Mouse (Mus musculus): Measurements from ENCODE around the gene Tradd.

Gene Tradd

DNA sequence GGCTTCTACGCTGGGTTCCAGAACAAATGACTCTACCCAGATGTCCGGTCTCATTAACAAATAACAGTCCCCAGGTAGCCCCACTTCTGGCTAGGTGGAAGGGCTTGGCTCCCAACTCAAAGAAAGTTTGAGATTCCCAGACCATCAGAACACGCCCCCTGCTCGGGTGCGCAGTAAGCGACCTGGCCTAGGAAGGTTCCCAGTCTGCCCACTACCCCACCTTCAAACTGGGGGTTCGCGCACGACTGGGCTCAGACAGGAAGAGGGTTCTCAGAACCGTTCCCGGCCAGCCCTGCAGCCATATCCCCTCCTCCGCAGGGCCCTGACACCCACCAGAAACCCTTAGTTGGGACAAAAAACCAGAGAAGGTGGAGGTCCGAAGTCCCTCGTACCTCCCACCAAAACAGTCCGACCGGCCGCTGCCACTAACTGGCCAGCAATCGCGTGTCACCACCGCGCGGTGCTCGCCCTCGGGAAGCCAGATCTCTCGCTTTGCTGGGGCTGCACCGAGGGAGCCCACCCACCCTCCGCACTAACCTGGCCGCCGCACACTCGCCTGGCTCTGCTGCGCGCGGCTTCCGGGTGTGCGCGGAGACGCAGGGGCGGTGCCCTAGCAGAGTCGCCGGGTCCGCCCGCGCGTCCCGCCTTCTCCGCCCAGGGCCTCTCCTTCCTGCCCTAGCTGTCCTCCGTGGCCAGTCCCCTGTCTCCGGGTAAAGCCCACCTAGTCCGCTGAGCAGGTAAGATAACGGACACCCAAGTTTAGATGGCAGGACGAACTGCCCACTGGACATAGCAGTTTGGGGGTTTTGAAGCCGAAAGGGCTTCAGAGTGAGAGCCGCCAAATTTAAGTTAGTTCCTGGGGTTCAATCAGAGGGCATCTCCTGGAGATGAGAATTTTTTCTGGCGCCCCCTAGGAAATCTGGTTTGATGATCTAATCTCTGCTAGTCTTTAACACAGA lies at the start of gene Tradd, which contains the start of gene Fbxl8:
Gene Tradd, minus strand, starts transcription at position 586 of the 959 bp plus-strand sequence.
Gene Fbxl8, plus strand, starts transcription at position 625 of the 959 bp plus-strand sequence.
- peak; percentile 82 for DNase-seq (ENCODE audit: low read depth)

DNA sequence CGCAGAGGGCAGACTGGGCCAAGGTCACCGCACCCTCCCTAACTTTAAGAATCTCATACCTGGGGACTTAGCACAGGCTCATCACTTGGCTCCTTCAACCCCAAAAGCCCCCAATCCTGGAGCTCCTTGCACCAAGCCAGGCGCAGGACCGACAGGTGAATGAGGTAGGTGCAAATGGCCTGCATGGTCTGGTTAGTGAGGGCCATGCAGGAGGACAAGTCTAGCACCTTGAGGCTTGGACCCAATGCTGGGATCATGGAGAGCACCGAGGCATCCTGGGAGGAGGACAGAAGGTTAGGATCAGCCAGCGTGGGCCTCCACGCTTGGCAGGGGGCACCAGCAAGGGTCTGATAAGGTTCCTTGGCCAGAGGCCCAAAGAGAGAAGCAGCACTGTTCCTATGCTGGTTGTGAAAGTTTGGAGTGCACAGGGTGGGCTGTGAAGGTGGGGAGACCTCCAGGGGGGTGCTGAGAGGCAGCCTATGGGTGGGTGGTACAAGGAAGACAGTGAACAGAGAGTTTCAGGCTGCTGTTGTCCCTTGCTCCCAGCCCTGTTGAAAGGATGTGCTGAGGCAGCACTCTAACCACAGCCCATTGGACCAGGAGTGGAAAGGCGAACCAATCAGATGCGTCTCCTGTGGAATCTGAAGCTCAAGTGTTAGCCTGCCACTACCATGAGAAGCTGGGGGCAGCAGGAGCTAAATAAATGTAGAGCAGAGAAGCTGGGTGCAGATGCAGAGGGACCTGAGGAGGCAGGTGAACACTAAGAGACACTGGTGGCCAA lies 49.4 kb upstream of the Tradd start:
- no peak for DNase-seq (ENCODE audit: low read depth)

DNA sequence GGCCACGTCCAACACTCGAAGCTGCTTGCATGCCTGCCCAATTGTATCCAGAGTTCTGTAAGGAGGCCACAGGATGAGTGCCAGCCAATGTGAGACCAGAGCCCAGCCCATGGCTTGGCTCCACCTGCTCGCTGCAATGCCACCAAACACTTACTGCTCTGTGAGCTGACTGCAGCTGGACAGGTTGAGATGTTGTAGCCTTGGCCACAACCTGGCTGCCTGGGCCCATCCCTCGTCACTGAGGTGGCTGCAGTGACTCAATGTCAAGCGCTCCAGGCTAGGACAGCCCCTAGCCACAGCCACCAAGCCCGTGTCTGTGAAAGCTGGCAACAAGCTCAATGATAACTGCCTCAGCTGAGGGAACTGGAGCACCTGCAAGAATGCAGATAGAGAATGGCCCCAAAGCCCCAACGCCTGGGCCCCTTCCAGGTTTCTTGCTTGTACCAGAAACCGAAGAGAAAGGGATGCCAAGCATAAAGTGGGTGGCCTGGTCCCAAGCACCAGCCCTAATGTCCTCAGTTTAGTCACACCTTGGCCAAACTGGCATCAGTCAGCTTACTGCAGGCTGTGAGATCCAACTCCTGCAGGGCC lies 48.6 kb upstream of the Tradd start:
- no peak for DNase-seq (ENCODE audit: low read depth)

DNA sequence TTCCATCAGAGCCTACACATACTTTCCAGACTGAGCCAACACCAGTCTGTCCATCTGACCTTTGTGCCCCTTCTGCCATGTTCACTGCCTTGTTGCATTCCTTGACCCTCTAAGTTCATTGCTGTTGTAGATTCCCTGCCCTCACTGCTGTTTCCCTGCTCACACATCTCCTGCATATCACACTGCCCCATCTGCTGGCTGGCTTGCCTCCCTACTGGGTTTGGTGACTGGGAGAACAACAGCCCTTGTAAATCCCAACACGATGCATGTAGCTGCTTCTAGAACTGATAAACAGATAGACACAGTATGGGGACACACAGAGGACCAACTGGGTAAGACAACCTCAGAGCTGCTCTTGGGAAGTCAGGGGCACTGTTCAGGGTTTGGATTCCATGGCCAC lies 47.3 kb upstream of the Tradd start:
- no peak for DNase-seq (ENCODE audit: low read depth)

DNA sequence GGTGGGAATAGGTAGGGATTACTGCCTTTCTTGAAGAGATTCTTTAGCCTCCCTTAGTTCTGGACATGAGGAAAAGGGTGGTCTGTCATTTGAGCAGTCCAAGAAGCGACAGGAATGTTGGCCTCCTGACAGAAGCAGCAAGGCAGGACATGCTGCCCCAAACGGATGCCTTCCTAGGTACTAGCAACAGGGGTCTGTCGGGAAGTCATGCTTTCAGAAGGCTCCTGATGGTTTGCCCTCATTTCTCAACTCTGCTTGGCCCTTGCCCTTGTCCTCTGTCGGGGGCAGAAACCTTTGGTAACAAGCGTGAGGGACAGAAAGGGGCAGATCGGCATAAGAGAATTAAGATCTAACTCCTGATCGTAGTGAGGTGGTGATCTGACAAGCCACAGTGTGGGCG lies 45.7 kb upstream of the Tradd start:
- no peak for DNase-seq (ENCODE audit: low read depth)

DNA sequence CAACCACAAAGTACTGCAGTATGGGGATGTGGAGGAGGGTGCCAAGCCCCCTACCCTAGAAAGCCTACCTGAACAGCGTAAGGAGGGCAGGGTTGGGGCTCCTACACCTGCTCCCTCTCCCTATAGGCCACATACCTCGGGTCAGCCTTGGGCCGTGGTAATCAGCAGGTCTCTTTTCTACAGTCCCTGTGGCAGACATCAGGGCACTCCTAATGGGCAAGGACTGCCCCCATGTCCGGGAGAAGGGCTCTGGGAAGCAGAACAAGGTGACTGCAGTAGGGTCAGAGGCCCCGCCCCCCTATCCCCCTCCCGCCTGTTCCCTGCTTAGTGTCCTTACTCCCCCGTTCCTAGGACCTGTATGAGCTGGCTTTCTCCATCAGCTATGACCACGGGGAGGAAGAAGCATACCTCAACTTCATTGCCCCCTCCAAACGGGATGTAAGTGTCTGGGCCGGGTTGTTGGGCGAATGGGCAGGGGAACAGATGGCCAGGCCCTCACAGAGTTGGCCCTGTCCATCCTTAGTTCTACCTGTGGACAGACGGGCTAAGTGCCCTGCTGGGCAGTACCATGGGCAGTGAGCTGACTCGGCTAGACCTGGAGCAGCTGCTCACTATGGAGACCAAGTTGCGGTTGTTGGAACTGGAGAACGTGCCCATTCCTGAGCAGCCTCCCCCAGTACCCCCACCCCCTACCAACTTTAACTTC lies 44.9 kb upstream of the Tradd start:
- no peak for DNase-seq (ENCODE audit: low read depth)

DNA sequence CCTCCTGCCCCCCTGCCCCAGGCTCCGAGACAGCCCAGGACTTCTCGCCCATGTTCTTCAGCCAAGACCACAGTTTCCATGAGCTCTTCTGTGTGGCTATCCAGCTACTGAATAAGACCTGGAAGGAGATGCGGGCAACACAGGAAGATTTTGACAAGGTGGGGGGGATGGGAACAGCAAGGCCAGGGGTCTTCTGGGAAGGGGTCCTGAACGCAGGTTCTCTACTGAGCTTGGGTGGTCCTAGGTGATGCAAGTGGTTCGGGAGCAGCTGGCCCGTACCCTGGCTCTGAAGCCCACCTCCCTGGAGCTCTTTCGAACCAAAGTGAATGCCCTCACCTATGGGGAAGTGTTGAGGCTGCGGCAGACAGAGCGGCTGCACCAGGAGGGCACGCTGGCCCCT lies 44.0 kb upstream of the Tradd start:
- DNase-seq (ENCODE audit: low read depth) = no peak

DNA sequence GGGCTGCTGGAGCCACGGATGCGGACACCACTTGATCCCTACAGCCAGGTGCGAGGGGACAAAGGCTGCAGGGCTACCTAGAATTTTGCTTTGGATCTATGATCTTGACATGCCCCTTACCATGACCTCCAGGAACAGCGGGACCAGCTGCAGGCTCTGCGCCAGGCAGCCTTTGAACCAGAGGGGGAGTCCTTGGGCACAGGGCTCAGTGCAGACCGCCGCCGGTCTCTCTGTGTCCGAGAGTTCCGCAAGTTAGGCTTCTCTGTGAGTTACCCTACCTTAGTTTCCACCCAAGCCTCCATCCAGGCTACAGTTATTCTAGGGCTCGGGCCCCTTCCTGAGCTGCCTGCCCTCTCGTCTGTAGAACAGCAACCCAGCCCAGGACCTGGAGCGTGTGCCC lies 43.3 kb upstream of the Tradd start:
- DNase-seq (ENCODE audit: low read depth) = no peak

DNA sequence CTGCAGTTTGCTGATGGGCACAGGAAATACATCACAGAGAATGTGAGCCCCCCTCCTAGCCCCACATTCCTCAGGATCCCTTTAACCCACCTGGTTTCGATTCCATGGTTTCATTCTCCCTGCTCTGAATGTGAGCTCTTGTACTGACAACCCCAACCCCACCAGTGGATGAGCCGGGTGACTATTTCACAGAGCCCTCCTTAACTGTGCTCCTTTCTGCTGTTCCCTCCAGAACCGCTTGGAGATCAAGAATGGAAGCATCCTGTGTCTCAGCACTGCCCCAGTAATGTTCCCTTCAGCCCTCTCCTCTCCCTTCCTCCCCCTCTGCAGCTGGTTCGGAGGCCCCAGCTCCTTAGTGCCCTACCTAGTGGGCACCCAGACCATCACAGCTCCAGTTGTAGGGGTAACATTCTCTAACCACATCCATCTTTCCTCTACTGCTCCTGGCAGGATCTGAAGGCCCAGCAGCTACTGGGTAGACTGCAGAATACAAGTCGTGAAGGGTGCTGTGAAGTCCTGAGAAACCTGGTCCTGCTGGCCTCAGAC lies 41.8 kb upstream of the Tradd start:
- no peak for DNase-seq (ENCODE audit: low read depth)

DNA sequence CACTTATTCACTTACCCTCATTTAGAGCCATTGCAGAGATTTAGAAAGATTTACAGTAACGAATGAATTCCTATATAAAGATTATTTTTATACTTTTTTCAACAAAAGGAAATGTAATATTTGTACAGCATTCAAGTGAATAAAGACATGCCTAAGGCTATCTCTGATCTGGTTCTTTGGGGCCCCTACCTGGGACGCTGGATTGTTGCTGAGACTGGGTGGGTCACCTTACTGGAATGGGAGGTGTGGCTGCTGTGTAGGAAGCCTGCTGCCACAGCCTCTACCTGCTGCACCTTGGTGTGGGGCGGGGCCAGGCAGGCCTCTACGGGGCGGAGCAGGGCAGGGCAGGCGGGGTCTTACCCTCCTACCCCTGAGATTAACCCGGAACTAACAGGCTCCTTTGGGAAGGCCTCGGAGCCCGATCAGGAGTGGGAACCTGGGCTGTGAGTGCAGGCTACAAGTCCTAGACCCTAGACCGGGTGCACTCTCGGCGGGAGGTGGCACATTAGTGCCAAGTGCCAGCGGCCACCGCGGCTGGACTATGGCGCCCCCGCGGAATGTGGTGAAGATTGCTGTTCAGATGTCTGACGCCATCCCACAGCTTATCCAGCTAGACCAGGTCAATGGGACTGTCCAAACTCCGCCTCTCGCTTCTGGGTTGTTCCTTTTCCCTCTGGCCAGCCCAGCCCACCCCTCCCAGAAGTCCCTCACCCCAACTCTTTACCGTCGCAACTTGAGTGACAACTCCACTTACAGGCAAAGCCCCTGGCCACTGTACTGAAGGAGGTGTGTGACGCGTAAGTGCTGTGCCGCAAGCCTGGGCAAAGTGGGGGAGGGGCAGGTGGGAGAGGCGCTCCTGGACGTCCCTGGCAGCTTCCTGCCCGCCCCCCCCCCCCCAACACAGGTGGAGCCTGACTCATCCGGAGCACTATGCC lies 41.1 kb upstream of the Tradd start, which contains the start of gene Elmo3:
Gene Elmo3, plus strand, starts transcription at position 391 of the 935 bp plus-strand sequence.
- DNase-seq (ENCODE audit: low read depth) = peak; percentile 36

DNA sequence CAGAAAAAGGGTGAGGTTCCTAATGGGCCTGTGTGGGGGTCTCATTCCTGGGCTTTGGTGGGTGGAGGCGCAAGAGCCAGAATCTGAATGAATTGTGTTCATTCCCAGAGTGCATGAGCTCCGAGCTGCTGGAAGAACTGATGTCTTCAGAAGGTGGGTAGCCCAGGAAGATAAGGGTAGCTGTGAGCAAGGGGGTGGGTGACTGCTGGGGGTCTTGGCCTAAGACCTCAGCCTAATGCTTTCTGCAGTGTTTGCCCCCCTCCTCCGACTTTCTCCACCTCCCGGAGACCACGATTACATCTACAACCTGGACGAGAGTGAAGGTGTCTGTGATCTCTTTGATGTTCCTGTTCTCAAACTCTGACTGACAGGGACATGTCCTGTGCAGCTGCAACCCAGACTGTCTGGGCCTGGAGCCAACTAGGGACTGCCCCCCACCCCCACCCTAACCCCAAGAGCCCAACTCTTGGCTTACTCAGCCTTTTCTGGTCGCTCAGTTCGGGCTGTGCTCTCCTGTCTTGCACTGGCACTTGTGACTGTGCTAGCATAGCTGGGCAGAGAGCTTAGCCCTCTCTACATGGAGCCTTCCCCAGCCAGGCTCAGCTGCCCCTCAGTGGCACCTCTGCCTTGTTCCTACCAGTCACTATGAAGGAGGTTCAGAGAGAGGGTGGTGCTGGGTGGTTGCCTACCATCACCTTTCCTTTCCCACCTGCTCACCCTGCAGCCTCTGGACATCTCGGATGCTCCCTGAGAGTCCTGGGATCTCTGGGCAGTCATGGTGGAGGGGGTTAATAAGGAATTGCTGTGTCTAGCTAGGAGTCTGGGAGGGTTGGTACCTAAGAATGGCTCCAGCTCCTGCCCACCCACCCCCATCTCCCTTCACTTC lies 40.2 kb upstream of the Tradd start:
- peak; percentile 61 for DNase-seq (ENCODE audit: low read depth)

DNA sequence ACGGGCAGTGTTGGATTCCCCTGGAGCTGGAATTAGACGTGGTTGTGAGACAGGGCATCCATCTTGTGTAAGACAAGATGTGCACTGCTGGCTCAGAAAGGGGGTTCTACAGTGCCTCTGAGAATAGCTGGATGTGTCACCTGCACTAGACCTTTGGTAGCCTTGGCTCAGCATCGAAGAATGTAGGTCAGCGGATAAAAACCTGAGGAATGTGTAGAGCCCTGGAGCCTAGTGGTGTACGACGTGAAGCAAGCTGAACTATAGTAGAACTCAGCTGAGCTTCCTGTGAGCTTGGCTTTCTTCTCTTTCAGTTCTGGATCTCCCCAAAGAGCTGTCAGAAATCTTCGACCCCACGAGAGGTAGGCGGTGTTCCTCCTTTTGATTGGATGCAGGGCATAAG lies 39.5 kb upstream of the Tradd start:
- DNase-seq (ENCODE audit: low read depth) = no peak

DNA sequence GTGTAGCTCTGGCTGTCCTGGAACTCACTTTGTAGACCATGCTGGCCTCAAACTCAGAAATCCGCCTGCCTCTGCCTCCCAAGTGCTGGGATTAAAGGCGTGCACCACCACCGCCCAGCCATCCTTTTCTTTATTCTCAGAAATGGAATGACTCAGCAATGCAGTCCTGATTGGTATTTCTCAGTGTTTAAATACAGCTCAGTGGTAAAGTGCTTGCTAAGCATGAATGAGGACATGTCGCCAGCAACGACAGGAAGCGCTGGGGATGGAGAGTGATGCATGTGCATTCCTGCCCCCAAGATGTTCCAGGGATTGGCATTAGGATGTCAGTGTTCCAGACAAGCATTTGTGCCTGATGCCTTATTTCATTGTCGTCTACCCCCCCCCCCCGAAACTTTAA lies 39.0 kb upstream of the Tradd start:
- DNase-seq (ENCODE audit: low read depth) = peak; percentile 33

DNA sequence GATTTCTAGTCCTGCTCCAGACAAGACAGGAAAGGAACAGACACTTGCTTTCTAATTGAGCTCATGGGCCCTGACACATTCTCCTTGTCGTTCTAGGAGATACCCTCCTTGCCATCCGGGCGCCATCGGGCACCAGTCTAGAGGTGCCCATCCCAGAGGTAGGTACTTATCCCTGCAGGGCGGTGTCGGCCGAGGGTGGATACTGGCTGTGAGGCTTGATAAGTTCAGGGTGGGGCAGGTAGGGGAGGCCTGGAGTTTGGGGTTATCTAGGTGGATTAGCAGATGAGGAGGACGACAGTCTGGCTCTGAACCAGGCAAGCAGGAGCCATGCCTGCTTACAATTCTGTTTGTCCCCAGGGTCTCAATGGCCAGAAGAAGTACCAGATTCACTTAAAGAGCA lies 35.6 kb upstream of the Tradd start:
- DNase-seq (ENCODE audit: low read depth) = no peak

DNA sequence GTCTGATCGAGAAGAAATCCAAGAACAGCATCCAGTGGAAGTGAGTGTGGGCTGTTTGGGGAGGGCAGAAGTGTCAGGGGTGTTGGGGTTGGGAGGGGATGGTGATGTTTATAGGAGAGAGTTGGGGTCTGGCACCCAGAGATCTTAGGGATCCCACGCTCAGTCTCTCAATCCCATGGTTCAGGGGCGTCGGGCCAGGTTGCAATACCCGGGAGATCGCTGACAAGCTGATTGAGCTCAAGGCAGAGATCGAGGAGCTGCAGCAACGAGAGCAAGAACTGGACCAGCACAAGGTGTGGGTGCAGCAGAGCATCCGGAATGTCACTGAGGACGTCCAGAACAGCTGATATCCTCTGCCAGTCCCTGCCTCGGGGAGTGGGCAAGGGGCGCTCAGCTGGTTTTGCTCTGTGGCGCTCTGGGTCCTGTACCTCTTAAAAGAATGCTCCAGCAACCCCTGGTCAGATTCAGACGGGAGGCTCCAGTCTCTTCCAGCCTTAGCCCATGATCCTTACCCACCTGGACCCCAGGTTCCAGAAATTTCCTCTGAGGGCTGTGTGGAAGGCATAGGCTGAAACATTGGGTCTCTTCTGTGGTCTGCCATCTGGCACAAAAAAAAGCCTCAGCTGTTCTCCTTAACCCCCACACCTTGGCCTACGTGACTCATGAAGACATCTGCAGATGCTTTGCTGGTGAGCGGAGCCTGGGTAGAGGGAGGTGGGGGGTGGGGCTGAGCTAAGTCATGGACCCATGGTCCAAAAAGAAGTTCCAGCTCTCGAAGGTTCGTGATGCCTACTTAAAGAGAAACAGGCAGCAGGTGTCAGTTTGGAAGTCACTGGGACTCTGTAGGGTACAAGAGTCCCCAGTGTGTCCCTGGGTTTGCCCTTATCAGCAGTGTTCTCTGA lies 34.2 kb upstream of the Tradd start:
- peak; percentile 73 for DNase-seq (ENCODE audit: low read depth)

DNA sequence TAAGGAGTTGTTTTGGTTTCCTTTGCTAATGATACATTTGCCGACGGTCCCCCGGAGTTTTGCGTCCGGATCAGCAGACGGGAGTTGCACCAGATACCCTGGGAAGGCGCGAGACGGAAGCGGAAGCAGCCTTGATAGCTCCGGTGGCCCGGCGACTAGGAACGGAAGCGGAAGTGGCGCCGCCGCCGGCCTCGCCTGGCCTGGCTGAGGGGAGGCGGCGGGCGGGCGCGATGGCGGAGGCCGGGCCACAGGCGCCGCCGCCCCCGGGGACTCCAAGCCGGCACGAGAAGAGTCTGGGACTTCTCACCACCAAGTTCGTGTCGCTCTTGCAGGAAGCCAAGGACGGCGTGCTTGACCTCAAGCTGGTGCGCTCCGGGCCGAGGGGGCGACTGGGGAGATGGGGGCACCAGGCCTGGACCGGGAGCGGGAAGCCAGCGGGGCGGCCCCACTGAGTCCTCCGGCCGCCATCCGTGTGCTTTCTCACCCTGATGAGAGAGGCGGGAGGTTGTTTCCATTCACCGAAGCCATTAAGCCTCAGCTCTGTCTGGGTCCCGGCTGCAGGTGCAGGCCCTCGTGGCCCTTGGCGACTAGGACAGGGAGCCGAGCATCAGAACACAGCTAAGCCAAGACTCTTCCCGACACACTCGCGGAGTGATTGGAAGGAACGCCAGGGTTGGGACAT lies 33.2 kb upstream of the Tradd start, which contains the start of gene E2f4:
Gene E2f4, plus strand, starts transcription at position 153 of the 682 bp plus-strand sequence.
- DNase-seq (ENCODE audit: low read depth) = peak; percentile 95

DNA sequence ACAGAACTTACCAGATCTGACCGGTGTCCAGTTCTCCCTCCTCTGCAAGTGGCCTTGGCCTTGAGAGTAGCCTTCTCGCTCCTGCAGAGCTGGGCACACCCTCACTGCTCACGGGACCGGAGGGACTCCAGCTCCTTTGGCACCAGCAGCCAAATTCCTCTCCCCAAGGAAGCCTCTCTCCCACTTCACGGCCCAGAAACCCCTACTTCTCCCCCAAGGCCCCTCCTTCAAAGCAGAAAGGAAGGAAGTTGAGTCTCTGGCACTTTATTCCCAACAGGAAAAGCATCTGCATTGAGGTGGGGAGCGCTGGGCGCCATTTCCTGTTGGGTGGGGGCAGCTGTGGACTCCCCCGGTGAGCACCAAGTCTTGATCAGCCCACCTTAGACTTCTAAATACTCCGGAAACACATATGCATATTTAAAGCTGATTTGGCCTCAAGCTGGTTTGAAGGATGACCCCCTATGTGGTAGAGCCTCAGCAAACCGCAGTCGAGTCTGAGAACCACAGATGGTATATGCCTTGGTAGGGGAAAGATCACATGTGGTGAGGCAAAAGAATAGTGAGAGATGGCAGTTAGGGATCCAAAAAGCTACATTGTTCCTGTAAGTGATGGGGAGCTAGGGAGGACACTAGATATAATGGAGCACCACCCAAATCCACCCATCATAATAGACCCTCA lies 31.6 kb upstream of the Tradd start, which contains the start of gene Exoc3l:
Gene Exoc3l, minus strand, starts transcription at position 207 of the 679 bp plus-strand sequence.
- DNase-seq (ENCODE audit: low read depth) = no peak

All from NIH3T3 (cell line).